In the genomic region with DNA sequence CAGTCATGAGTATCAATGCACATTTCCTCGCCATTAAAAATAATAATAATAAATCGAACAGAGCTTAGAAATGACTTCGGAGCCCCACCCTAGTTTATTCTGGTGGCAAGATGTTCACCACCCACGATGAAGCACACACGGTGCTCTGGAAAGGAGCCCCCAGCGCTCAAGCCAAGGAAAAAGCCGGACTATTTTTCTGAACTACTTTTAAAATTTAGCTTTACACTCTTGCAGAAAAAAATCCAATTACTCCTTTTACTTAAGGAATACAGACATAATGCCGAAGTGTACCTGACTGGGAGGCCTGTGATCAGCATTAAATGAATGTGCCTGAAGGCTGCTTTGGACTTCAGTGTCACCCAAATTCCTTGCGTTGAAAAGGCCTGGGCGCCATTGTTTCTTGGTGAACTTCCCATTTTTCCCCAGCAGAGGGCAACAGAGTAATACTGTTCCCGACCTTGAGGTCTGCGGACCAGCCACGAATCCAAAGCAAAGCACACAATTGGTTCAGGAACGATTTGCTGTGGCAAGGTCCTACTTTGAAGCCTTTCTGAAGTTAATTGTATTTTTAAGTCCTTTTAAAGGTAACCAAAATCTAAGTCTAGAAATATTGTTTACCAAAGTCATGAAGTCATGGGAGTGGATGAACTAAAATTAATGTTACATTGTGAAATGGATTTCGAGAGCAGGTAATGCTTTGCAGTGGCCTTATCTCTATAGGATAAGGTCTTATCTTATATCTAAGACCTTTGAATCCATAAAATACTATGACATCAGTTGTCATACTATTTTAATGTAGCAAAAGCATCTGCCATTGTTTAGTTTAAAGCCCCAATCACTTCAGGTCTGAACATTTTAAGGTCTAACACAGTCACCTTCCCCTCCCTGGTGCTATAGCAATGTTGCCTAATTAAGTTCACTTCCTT, we compare ENCODE assay signal across 8 mouse cellular contexts.
DNase-seq lines count a peak whose midpoint lies in the region; ATAC-seq lines count a peak whose summit lies in the region.

No protein-coding gene starts in this region.

- ATAC-seq in frontal cortex, adult (ENCODE audit: low TSS enrichment): peak; percentile 93
- ATAC-seq in hindbrain, embryonic 16.5 days: peak; percentile 59
- peak; percentile 87 for ATAC-seq in megakaryocyte, adult 5-6 weeks (ENCODE audit: poor library complexity, severe bottlenecking)

- H3K27ac ChIP-seq in hindbrain, embryonic 16.5 days (ENCODE audit: low read depth, low read length): peak overlapping the region; percentile 69

- peak overlapping the region; percentile 45 for H3K4me2 ChIP-seq in hindbrain, embryonic 16.5 days (ENCODE audit: low read length)

- H3K4me3 ChIP-seq in hindbrain, embryonic 16.5 days (ENCODE audit: low read length): no peak overlapping the region

- DNase-seq in Muller cell, postnatal 12 days (ENCODE audit: inconsistent ontology term): peak; percentile 64
- peak; percentile 73 for DNase-seq in cerebellum, adult 11-12 months
- DNase-seq in layer of hippocampus, postnatal 25 days (ENCODE audit: extremely low spot score in 1 of 2, low spot score in 1 of 2): peak; percentile 71 to 83
- peak; percentile 91 for DNase-seq in right cerebral cortex, adult 2 months (ENCODE audit: low spot score in 2 of 2)
- peak; percentile 52 to 60 for DNase-seq in urinary bladder, postnatal 36 days (ENCODE audit: low spot score in 2 of 2)

- 30% methylated on average over 15 of the region's 15 CpGs for WGBS in hindbrain, embryonic 16.5 days

- H3K4me1 ChIP-seq in hindbrain, embryonic 16.5 days (ENCODE audit: control insufficient read depth, insufficient read depth, low read depth, low read length): peaks cover 9% of the 10 kb centered on the region

- no peaks in the 10 kb centered on the region for H3K27me3 ChIP-seq in hindbrain, embryonic 16.5 days (replicated peaks; ENCODE audit: control insufficient read depth, insufficient read depth, low read length)

- H3K9ac ChIP-seq in hindbrain, embryonic 16.5 days (ENCODE audit: low read depth, low read length): no peak overlapping the region

- H3K36me3 ChIP-seq in hindbrain, embryonic 16.5 days (ENCODE audit: control insufficient read depth, insufficient read depth, low read length): no peaks in the 10 kb centered on the region

- H3K9me3 ChIP-seq in hindbrain, embryonic 16.5 days (ENCODE audit: control insufficient read depth, low read length): no peaks in the 10 kb centered on the region
